Mouse (Mus musculus): ENCODE measurements around the gene Mtnr1b. TPM values are rescaled to one million over a fixed set of nuclear protein-coding genes. Genes with fewer than 3 reads are reported as not detected.

Mtnr1b gene
- not detected in 2 replicates for polyA plus RNA-seq (2016; fragmentation: Nextera tagmentation; extraction: Ambion mirVana)

DNA sequence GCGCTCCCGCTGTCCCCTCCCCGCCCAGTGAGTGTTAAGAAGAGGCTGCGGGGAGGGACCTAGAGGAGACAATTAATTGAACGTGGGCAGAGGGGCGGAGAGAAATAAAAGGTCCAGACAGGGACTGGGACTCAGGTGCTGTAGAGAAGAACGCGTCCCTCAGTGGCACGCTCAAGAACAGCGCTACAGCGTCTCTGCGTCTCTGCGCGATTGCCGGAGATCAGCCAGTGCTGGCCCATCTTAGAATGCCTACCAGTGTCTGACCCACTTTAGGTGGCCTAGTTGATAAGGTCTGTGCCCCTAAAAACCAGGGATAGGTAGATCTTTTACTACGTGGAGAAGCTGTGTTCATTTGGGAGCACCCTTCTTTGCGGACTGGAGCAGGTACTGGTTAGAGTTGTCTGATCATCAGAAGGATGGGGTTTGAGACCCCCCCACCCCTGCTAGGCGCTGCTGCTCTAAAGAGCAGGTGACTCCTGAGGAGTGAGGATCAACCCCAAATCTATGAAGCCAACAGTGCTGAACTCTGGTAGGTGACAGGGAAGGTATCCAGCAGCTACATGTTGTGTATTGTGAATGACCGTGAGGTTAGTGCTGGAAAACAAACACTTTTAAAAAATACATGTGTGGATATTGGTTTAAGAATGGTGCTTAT is at the start of gene Mtnr1b:
Mtnr1b (minus strand) TSS at position 51 of the 655 bp plus-strand sequence.
- H3K36me3 ChIP-seq: no peaks in the 10 kb centered on the region
- no peak within 1 kb of the TSS for H3K4me2 ChIP-seq (replicated peaks)
- no peak within 1 kb of the TSS for H3K4me3 ChIP-seq
- H3K9me3 ChIP-seq: no peaks in the 10 kb centered on the region
- no peaks in the 10 kb centered on the region for H3K4me1 ChIP-seq
- H3K27ac ChIP-seq (replicated peaks): no peak within 1 kb of the TSS
- WGBS: 56% methylated on average over 19 of the region's 19 CpGs
- ATAC-seq (ENCODE audit: low FRiP score, low read depth): no peak
- peaks cover 13% of the 10 kb centered on the region; the same call in 1 of the 2 replicates for H3K27me3 ChIP-seq
- no peak within 1 kb of the TSS for H3K9ac ChIP-seq (replicated peaks)

DNA sequence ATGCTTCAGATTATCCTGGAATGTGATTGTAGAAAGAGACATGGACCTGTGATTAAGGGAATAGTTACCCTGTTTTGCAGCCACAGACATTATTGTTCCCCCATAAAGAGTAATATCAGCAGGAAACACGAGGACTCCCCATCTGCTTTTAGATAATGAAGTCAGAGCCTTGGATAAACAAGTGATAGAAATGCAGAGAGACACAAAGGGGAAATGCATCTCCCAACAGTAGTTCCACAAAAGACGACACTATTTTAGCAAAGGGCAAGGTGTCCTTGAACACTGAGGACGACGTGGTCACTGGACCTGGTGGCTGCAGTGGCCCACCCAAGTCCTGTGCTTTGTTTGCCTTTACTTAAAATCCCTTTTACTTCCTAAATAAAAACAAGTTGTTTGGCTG is 45.9 kb upstream of the Mtnr1b start:
- no peak overlapping the region for H3K9ac ChIP-seq (replicated peaks)
- no peak for ATAC-seq (ENCODE audit: low FRiP score, low read depth)
- WGBS: 81% methylated on average over 4 of the region's 4 CpGs

GRCm38 (mm10) chr9:15919373-15920005 is 45.1 kb upstream of the Mtnr1b start:
- peak; percentile 55; the same call in 1 of the 2 replicates for ATAC-seq (ENCODE audit: low FRiP score, low read depth)
- Histone ChIP-seq H3K4me2 (replicated peaks) (no peak overlapping the region), H3K4me3 (no peak overlapping the region), H3K9ac (replicated peaks) (no peak overlapping the region), H3K9me3 (no peaks in the 10 kb centered on the region), H3K27me3 (no peaks in the 10 kb centered on the region), H3K27ac (replicated peaks) (no peak overlapping the region), H3K36me3 (peaks cover 27% of the 10 kb centered on the region), H3K4me1 (no peaks in the 10 kb centered on the region)
- 59% methylated on average over 5 of the region's 5 CpGs for WGBS

More for the DNA sequence above, 45.9 kb upstream of the Mtnr1b start:
- Histone ChIP-seq H3K36me3 (peaks cover 20% of the 10 kb centered on the region), H3K9me3 (no peaks in the 10 kb centered on the region), H3K4me2 (replicated peaks) (no peak overlapping the region), H3K27ac (replicated peaks) (no peak overlapping the region), H3K4me1 (no peaks in the 10 kb centered on the region), H3K27me3 (no peaks in the 10 kb centered on the region), H3K4me3 (no peak overlapping the region)

DNA sequence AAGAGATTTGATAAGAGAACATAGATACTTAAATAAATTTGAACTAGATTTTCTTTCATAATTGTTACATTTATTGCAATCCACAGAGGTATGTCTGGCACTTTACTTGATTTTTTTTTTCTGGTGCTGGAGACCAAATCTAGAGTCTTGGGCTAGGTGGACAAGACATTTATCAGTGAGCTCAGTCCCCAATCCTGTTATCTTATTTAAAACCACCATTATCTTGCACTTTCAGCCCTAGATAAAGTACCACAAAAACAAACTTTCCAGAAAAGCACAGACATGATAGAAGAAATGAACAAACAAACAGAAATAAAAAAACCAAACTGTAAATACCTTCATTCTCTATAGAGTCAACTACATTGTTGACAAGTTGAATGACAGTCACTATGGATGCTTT is 42.2 kb upstream of the Mtnr1b start:
- H3K9me3 ChIP-seq: no peaks in the 10 kb centered on the region
- no peaks in the 10 kb centered on the region for H3K27me3 ChIP-seq
- no peak overlapping the region for H3K9ac ChIP-seq (replicated peaks)
- no peak overlapping the region for H3K27ac ChIP-seq (replicated peaks)
- no peaks in the 10 kb centered on the region for H3K4me1 ChIP-seq
- ATAC-seq (ENCODE audit: low FRiP score, low read depth): no peak
- H3K4me3 ChIP-seq: no peak overlapping the region
- H3K4me2 ChIP-seq (replicated peaks): no peak overlapping the region
- H3K36me3 ChIP-seq: peaks cover 23% of the 10 kb centered on the region

DNA sequence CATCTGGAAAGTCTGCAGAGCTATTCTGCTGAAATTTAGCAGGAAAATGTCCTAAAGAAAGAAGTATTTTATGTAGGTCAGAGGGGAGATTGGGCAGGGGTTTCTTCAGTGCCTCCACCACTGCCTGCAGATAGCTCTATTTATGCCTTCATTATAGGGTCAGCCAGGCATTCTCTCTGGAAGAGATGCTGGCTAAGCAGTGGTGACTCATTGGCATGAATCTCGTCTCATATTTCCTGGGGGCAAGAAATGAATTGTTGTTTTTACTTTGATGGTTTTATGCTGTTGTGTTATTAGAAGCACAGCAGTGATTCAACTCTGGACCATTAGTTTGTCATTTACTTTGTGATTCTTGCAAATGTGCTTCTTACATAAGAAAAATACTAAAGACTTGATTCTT is 38.4 kb upstream of the Mtnr1b start:
- Histone ChIP-seq H3K4me3 (no peak overlapping the region), H3K4me1 (no peaks in the 10 kb centered on the region), H3K27me3 (no peaks in the 10 kb centered on the region), H3K9ac (replicated peaks) (no peak overlapping the region), H3K36me3 (peaks cover 14% of the 10 kb centered on the region), H3K4me2 (replicated peaks) (no peak overlapping the region), H3K9me3 (no peaks in the 10 kb centered on the region), H3K27ac (replicated peaks) (no peak overlapping the region)
- WGBS: 63% methylated on average over 1 of the region's 1 CpGs
- no peak for ATAC-seq (ENCODE audit: low FRiP score, low read depth)

DNA sequence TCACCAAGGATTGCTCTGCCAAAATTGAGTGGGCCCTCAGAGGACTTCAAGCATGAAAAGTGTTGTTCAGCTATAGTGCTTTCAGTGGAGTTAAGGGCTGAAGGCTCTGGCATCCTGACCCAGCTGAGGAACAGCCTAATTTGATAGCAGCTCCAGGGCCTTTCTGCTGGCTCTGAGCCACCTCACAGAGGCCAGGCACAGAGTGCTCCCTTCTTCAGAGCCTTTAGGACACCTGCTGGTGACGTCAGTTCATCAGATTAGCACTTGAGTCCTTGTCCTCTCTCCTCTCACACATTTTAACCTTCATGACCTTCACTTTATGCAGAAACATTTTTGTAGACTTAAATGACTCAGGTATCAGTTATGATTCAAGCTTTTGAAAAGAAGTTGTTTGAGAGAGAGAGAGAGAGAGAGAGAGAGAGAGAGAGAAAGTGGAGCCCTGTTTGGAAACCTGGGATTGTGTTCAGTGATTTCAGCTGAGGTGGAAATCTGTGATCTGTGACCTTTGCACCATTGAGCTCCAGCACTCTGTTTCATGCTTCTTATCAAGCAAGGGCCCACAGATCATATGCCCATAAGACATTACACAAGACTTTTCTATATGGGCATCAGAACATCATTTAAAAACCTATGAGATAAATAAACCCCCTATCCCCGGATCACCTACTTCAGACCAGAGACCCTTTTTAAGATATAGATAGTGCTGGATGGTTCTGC is 35.2 kb upstream of the Mtnr1b start:
- 59% methylated on average over 2 of the region's 2 CpGs for WGBS
- H3K4me3 ChIP-seq: no peak overlapping the region
- no peak overlapping the region for H3K4me2 ChIP-seq (replicated peaks)
- peaks cover 6% of the 10 kb centered on the region; the same call in 1 of the 2 replicates for H3K36me3 ChIP-seq
- no peaks in the 10 kb centered on the region for H3K9me3 ChIP-seq
- no peak overlapping the region for H3K27ac ChIP-seq (replicated peaks)
- no peak for ATAC-seq (ENCODE audit: low FRiP score, low read depth)
- H3K9ac ChIP-seq (replicated peaks): no peak overlapping the region
- H3K27me3 ChIP-seq: no peaks in the 10 kb centered on the region
- 0 out of 2 replicates have a peak, but pooled peaks cover 2% of the 10 kb centered on the region for H3K4me1 ChIP-seq

DNA sequence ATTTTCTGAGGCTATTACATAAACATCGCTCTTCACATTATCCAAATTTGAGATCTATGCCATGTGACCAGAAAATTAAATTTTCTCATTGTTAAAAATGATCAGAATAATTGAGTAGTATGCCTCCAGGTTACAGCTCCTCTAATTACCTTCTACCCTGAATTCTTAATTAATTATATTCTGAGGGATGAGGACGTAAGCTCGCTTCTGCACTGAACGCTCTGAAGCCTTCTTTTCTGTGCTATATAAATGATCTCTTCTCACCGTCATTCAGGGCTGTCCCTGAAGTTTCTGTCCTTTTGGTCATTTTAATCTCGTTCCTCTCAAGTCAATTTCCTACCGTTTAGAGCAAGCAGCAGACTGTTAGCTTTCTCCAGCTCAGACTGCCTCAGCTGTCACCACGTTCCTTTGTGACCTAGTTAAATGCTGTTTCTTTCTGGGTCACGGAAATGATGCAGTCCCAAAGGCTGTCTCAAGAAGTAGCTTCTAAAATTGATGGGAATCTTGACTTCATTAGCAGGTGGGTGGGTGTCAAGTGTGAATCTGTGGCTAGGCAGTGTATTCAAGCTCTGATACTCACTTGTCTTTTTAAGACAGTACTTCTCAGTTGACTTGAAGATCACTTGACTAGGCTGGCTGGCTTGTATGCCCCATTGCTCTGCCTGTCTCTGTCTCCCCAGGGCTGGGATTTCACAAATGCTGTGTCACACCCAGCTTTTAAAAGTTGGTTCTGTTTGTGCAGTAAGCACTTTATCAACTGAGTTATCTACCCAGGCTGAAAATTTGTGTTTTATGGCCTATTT is 29.8 kb upstream of the Mtnr1b start:
- 0 out of 2 replicates have a peak, but pooled peaks have one; percentile 34 for ATAC-seq (ENCODE audit: low FRiP score, low read depth)
- WGBS: 50% methylated on average over 9 of the region's 9 CpGs
- Histone ChIP-seq H3K4me3 (no peak overlapping the region), H3K27me3 (no peaks in the 10 kb centered on the region), H3K27ac (replicated peaks) (no peak overlapping the region), H3K4me2 (replicated peaks) (no peak overlapping the region), H3K9me3 (no peaks in the 10 kb centered on the region), H3K9ac (replicated peaks) (no peak overlapping the region), H3K4me1 (peaks cover 8% of the 10 kb centered on the region; the same call in 1 of the 2 replicates), H3K36me3 (no peaks in the 10 kb centered on the region)

DNA sequence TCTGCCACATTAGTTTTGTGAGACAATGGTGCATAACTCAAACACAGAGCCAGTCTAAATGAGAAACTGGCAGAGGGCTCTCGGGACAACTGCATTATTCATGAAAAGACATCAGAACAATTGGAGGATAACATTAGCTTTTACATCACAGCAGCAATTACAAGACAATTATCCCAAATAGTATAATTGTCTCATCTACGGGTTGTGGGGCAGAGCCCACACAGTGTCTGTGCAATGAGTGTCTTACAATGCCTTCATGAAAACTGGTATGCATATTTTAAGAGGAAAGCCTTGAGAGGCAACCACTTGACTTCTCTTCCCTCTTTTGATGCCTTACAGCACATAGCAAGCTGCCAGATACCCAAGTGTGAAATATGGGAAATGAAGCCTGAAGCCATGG is 23.8 kb upstream of the Mtnr1b start:
- Histone ChIP-seq H3K9ac (replicated peaks) (no peak overlapping the region), H3K9me3 (no peaks in the 10 kb centered on the region), H3K27me3 (no peaks in the 10 kb centered on the region), H3K4me3 (no peak overlapping the region), H3K4me1 (no peaks in the 10 kb centered on the region; the same call in 1 of the 2 replicates), H3K27ac (replicated peaks) (no peak overlapping the region), H3K4me2 (replicated peaks) (no peak overlapping the region), H3K36me3 (no peaks in the 10 kb centered on the region)
- ATAC-seq (ENCODE audit: low FRiP score, low read depth): no peak
- 63% methylated on average over 2 of the region's 2 CpGs for WGBS

DNA sequence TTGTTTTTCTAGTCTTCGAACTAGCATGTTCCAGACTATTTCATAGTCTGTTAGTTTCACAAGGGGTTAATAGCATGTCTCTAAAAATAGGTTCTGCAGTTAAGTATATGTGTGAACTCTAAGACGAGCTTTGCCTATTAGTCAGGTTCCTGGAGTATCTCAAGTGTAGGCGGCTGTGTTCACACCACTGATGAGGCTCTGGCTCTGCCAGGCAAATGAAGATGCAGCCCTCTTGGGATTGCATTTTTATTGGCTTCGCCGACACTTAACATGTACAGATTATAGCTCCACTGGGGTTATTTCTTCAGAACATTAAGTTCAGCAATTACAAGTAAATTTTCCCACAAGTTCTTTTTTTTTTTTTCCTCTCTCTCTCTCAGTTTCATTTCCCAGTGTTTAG is 12.4 kb upstream of the Mtnr1b start:
- Histone ChIP-seq H3K4me2 (replicated peaks) (no peak overlapping the region), H3K9me3 (no peaks in the 10 kb centered on the region), H3K9ac (replicated peaks) (no peak overlapping the region), H3K27ac (replicated peaks) (no peak overlapping the region), H3K36me3 (no peaks in the 10 kb centered on the region), H3K4me3 (no peak overlapping the region), H3K4me1 (no peaks in the 10 kb centered on the region), H3K27me3 (no peaks in the 10 kb centered on the region)
- no peak for ATAC-seq (ENCODE audit: low FRiP score, low read depth)
- 84% methylated on average over 5 of the region's 5 CpGs for WGBS

DNA sequence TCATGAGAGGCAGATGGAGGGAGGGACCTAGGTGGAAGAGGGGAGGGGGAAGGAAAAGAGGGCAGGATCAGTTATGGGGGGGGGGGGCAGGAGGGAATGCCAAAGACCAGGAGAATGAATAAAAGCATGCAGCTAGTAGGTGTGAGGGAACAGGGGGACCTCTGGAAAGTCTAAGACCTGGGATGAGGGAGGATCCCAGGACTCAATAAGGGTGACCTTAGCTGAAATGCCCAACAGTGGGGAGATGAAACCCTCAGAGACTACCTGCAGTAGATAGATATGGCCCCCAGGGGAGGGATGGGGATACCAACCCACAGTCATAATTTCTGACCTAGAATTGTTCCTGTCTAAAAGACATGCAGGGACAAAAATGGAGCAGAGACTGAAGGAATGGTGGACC is 6.4 kb upstream of the Mtnr1b start:
- no peaks in the 10 kb centered on the region for H3K4me1 ChIP-seq
- H3K27me3 ChIP-seq: no peaks in the 10 kb centered on the region
- ATAC-seq (ENCODE audit: low FRiP score, low read depth): no peak
- H3K36me3 ChIP-seq: no peaks in the 10 kb centered on the region
- H3K27ac ChIP-seq (replicated peaks): no peak overlapping the region
- no peaks in the 10 kb centered on the region for H3K9me3 ChIP-seq
- H3K4me3 ChIP-seq: no peak overlapping the region
- H3K4me2 ChIP-seq (replicated peaks): no peak overlapping the region
- H3K9ac ChIP-seq (replicated peaks): no peak overlapping the region

DNA sequence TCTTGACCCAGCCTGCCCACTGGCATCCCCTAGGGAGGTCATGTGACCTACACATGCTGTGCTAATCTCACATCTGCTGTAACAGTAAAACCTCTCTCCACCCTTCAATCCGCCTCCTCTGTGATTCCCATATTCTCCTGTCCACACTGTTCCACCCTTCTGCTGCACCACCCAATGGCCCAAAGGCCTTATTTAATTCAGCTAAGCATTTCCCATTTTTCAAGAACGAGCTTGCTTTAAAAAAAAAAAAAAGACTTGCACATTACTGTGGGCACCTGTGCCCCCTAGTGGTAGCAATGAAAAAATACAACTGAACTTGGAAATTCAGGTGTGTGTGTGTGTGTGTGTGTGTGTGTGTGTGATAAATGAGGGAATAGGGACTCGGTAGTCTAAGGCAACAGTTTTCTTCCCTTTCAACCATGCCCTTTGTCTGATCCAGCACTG is 5.8 kb upstream of the Mtnr1b start:
- WGBS: 27% methylated on average over 3 of the region's 3 CpGs
- H3K27me3 ChIP-seq: no peaks in the 10 kb centered on the region
- H3K27ac ChIP-seq (replicated peaks): no peak overlapping the region
- no peaks in the 10 kb centered on the region for H3K36me3 ChIP-seq
- no peaks in the 10 kb centered on the region for H3K4me1 ChIP-seq
- no peaks in the 10 kb centered on the region for H3K9me3 ChIP-seq
- no peak overlapping the region for H3K4me2 ChIP-seq (replicated peaks)
- no peak overlapping the region for H3K9ac ChIP-seq (replicated peaks)
- H3K4me3 ChIP-seq: no peak overlapping the region
- ATAC-seq (ENCODE audit: low FRiP score, low read depth): peak; percentile 66
